Mouse (Mus musculus): ENCODE results near the gene Ahdc1. TPM values are rescaled to one million over a fixed set of nuclear protein-coding genes. Genes with fewer than 3 reads are reported as not detected.
A peak's percentile ranks its signal among the peaks of the same experiment; 100 is the strongest.
"Not testable (repeated sequence)": the region's sequence is repeated elsewhere in the genome, so short reads cannot be mapped to it uniquely, and the experiment has no call there.

Ahdc1 gene
- polyA plus RNA-seq, 1 experiment from 2014 or later: 1.6 TPM

- Histone ChIP-seq H3K79me2 (ENCODE audit: inconsistent target) (no peaks in the 10 kb centered on the region), H3K4me3 (ENCODE audit: inconsistent target) (no peak overlapping the region), H3K36me3 (ENCODE audit: inconsistent target) (no peaks in the 10 kb centered on the region), H3K27ac (no peak overlapping the region)
- WGBS (ENCODE audit: missing documents): 92% methylated on average over 4 of the region's 4 CpGs
These were observed 78.7 kb downstream of the Ahdc1 start for GRCm38 (mm10) chr4:133089802-133090201.

- no peak overlapping the region for H3K4me3 ChIP-seq (ENCODE audit: inconsistent target)
- no peaks in the 10 kb centered on the region for H3K79me2 ChIP-seq (ENCODE audit: inconsistent target)
- WGBS (ENCODE audit: missing documents): 91% methylated on average over 4 of the region's 8 CpGs
- H3K27ac ChIP-seq: no peak overlapping the region
- no peaks in the 10 kb centered on the region for H3K36me3 ChIP-seq (ENCODE audit: inconsistent target)
These were observed 79.2 kb downstream of the Ahdc1 start for GRCm38 (mm10) chr4:133090276-133090719.

GRCm38 (mm10) chr4:133090720-133091458 is 79.8 kb downstream of the Ahdc1 start:
- H3K36me3 ChIP-seq (ENCODE audit: inconsistent target): no peaks in the 10 kb centered on the region
- WGBS (ENCODE audit: missing documents): 31% methylated on average over 16 of the region's 18 CpGs
- no peaks in the 10 kb centered on the region for H3K79me2 ChIP-seq (ENCODE audit: inconsistent target)
- H3K4me3 ChIP-seq (ENCODE audit: inconsistent target): no peak overlapping the region
- no peak overlapping the region for H3K27ac ChIP-seq

GRCm38 (mm10) chr4:133091459-133091785 is 80.4 kb downstream of the Ahdc1 start:
- Histone ChIP-seq H3K4me3 (ENCODE audit: inconsistent target) (no peak overlapping the region), H3K36me3 (ENCODE audit: inconsistent target) (no peaks in the 10 kb centered on the region), H3K79me2 (ENCODE audit: inconsistent target) (no peaks in the 10 kb centered on the region), H3K27ac (no peak overlapping the region)
- 77% methylated on average over 2 of the region's 4 CpGs for WGBS (ENCODE audit: missing documents)

GRCm38 (mm10) chr4:133092453-133092901 is 81.4 kb downstream of the Ahdc1 start:
- no peak overlapping the region for H3K4me3 ChIP-seq (ENCODE audit: inconsistent target)
- no peaks in the 10 kb centered on the region for H3K79me2 ChIP-seq (ENCODE audit: inconsistent target)
- H3K36me3 ChIP-seq (ENCODE audit: inconsistent target): no peaks in the 10 kb centered on the region
- 3% methylated on average over 18 of the region's 18 CpGs for WGBS (ENCODE audit: missing documents)
- peak overlapping the region; percentile 72 for H3K27ac ChIP-seq

- WGBS (ENCODE audit: missing documents): 77% methylated on average over 5 of the region's 6 CpGs
- Histone ChIP-seq H3K4me3 (ENCODE audit: inconsistent target) (no peak overlapping the region), H3K27ac (peak overlapping the region; percentile 72), H3K79me2 (ENCODE audit: inconsistent target) (no peaks in the 10 kb centered on the region), H3K36me3 (ENCODE audit: inconsistent target) (no peaks in the 10 kb centered on the region)
These were observed 82.0 kb downstream of the Ahdc1 start for GRCm38 (mm10) chr4:133093056-133093455.

- 58% methylated on average over 6 of the region's 6 CpGs for WGBS (ENCODE audit: missing documents)
- Histone ChIP-seq H3K79me2 (ENCODE audit: inconsistent target) (no peaks in the 10 kb centered on the region), H3K36me3 (ENCODE audit: inconsistent target) (no peaks in the 10 kb centered on the region), H3K4me3 (ENCODE audit: inconsistent target) (no peak overlapping the region), H3K27ac (peak overlapping the region; percentile 72)
These were observed 82.5 kb downstream of the Ahdc1 start for GRCm38 (mm10) chr4:133093481-133094033.

- no peaks in the 10 kb centered on the region for H3K79me2 ChIP-seq (ENCODE audit: inconsistent target)
These were observed 83.2 kb downstream of the Ahdc1 start for GRCm38 (mm10) chr4:133094255-133094654.

GRCm38 (mm10) chr4:133094936-133095733 is 84.1 kb downstream of the Ahdc1 start:
- Histone ChIP-seq H3K4me3 (ENCODE audit: inconsistent target) (peak overlapping the region; percentile 19; the same call in 1 of the 2 replicates), H3K79me2 (ENCODE audit: inconsistent target) (no peaks in the 10 kb centered on the region), H3K36me3 (ENCODE audit: inconsistent target) (no peaks in the 10 kb centered on the region), H3K27ac (peak overlapping the region; percentile 47)
- WGBS (ENCODE audit: missing documents): 41% methylated on average over 16 of the region's 16 CpGs

More at GRCm38 (mm10) chr4:133094255-133094654, 83.2 kb downstream of the Ahdc1 start:
- no peak overlapping the region for H3K4me3 ChIP-seq (ENCODE audit: inconsistent target)
- H3K27ac ChIP-seq: peak overlapping the region; percentile 47
- H3K36me3 ChIP-seq (ENCODE audit: inconsistent target): no peaks in the 10 kb centered on the region
- 57% methylated on average over 1 of the region's 1 CpGs for WGBS (ENCODE audit: missing documents)

GRCm38 (mm10) chr4:133095734-133096065 is 84.6 kb downstream of the Ahdc1 start:
- not testable (repeated sequence) for H3K79me2 ChIP-seq (ENCODE audit: inconsistent target); H3K36me3 ChIP-seq (ENCODE audit: inconsistent target)
- 55% methylated on average over 2 of the region's 3 CpGs for WGBS (ENCODE audit: missing documents)
- Histone ChIP-seq H3K4me3 (ENCODE audit: inconsistent target) (peak overlapping the region; percentile 19; the same call in 1 of the 2 replicates), H3K27ac (peak overlapping the region; percentile 47)

GRCm38 (mm10) chr4:133096671-133097070 is 85.6 kb downstream of the Ahdc1 start:
- H3K4me3 ChIP-seq (ENCODE audit: inconsistent target): peak overlapping the region; percentile 28
- not testable (repeated sequence) for H3K36me3 ChIP-seq (ENCODE audit: inconsistent target); H3K27ac ChIP-seq; H3K79me2 ChIP-seq (ENCODE audit: inconsistent target)
- no CpG with 5 or more reads among the region's 26 CpGs for WGBS (ENCODE audit: missing documents)

GRCm38 (mm10) chr4:133101751-133102150 is 90.7 kb downstream of the Ahdc1 start:
- H3K4me3 ChIP-seq (ENCODE audit: inconsistent target): no peak overlapping the region
- no peaks in the 10 kb centered on the region for H3K79me2 ChIP-seq (ENCODE audit: inconsistent target)
- WGBS (ENCODE audit: missing documents): 91% methylated on average over 9 of the region's 9 CpGs
- no peaks in the 10 kb centered on the region for H3K36me3 ChIP-seq (ENCODE audit: inconsistent target)
- no peak overlapping the region for H3K27ac ChIP-seq

- no peak overlapping the region for H3K4me3 ChIP-seq (ENCODE audit: inconsistent target)
- no peaks in the 10 kb centered on the region for H3K36me3 ChIP-seq (ENCODE audit: inconsistent target)
- H3K27ac ChIP-seq: no peak overlapping the region
- 80% methylated on average over 14 of the region's 16 CpGs for WGBS (ENCODE audit: missing documents)
- H3K79me2 ChIP-seq (ENCODE audit: inconsistent target): no peaks in the 10 kb centered on the region
These were observed 92.6 kb downstream of the Ahdc1 start for GRCm38 (mm10) chr4:133103525-133104193.

- Histone ChIP-seq H3K27ac (no peak overlapping the region), H3K4me3 (ENCODE audit: inconsistent target) (no peak overlapping the region), H3K36me3 (ENCODE audit: inconsistent target) (no peaks in the 10 kb centered on the region), H3K79me2 (ENCODE audit: inconsistent target) (no peaks in the 10 kb centered on the region)
- WGBS (ENCODE audit: missing documents): 94% methylated on average over 10 of the region's 10 CpGs
These were observed 93.1 kb downstream of the Ahdc1 start for GRCm38 (mm10) chr4:133104194-133104569.
